Mouse (Mus musculus) bone marrow, adult 2 months (tissue): ENCODE results near the gene Defb35.

Experiments used
- CTCF ChIP-seq: fragments of 200-500 bp; IDR thresholded peaks from 2 replicates; pipeline ENCODE4 v1.5.1; 2011; ENCODE audit warnings: low read length, control low read depth; ENCODE audit not compliant: control insufficient read depth, insufficient read depth
- POLR2A ChIP-seq: fragments of 200-500 bp; IDR thresholded peaks from 2 replicates; pipeline ENCODE4 v1.6.1; 2011; ENCODE audit warnings: low read depth, mild to moderate bottlenecking, control low read depth, low read length, borderline replicate concordance; ENCODE audit not compliant: control insufficient read depth

GRCm38 (mm10) chr8:21969475-21969874, 31.3 kb downstream of the Defb35 start, which contains the start of gene Ccdc70:
- TF ChIP-seq CTCF = no peak
- no peak for TF ChIP-seq POLR2A
